ENCODE assay signal across 9 mouse cellular contexts in genomic region chr9:48711296-48711781, GRCm38 (mm10).
DNase-seq lines count a peak whose midpoint lies in the region; ATAC-seq and TF ChIP-seq lines count a peak whose summit lies in the region.
"Had no signal": no experiment of that assay in that cellular context is flagged by ENCODE, and none has a peak within 500 bp of the region (broad histone marks: within the 10 kb centered on the region; RNA-seq: fewer than 3 reads in every experiment).

No protein-coding gene starts in this region.

- no peak overlapping the region for H3K9ac ChIP-seq in kidney, embryonic 16.5 days (replicated peaks; ENCODE audit: low read length)
- H3K9ac ChIP-seq in embryonic facial prominence, embryonic 14.5 days (ENCODE audit: low read depth, low read length), result no peak overlapping the region
- H3K9ac ChIP-seq in midbrain, postnatal 0 days (replicated peaks; ENCODE audit: low read length, poor library complexity, severe bottlenecking), result no peak overlapping the region
- H3K9ac ChIP-seq: neural tube, embryonic 12.5 days; stomach, embryonic 15.5 days had no signal

- no peak overlapping the region for H3K4me3 ChIP-seq in kidney, embryonic 16.5 days (ENCODE audit: low read length)
- no peak overlapping the region for H3K4me3 ChIP-seq in embryonic facial prominence, embryonic 14.5 days (ENCODE audit: low read depth, low read length)
- H3K4me3 ChIP-seq in midbrain, postnatal 0 days (ENCODE audit: low read depth, low read length), result no peak overlapping the region
- H3K4me3 ChIP-seq: neural tube, embryonic 12.5 days; stomach, embryonic 15.5 days had no signal

- peaks cover 27% of the 10 kb centered on the region for H3K4me1 ChIP-seq in kidney, embryonic 16.5 days (ENCODE audit: insufficient read depth, low read length)
- H3K4me1 ChIP-seq in embryonic facial prominence, embryonic 14.5 days (ENCODE audit: control insufficient read depth, insufficient read depth, low read length), result peaks cover 9% of the 10 kb centered on the region; the same call in 1 of the 2 replicates
- H3K4me1 ChIP-seq in midbrain, postnatal 0 days (ENCODE audit: insufficient read depth, low read length), result no peaks in the 10 kb centered on the region

- WGBS in kidney, embryonic 16.5 days, result 20% methylated on average over 9 of the region's 9 CpGs
- 31% methylated on average over 9 of the region's 9 CpGs for WGBS in embryonic facial prominence, embryonic 14.5 days
- 33% methylated on average over 9 of the region's 9 CpGs for WGBS in midbrain, postnatal 0 days

- ATAC-seq in kidney, embryonic 16.5 days (ENCODE audit: low FRiP score, low TSS enrichment), result no peak
- no peak for ATAC-seq in embryonic facial prominence, embryonic 14.5 days (ENCODE audit: low read depth)
- ATAC-seq in midbrain, postnatal 0 days (ENCODE audit: low FRiP score), result no peak

- no peaks in the 10 kb centered on the region for H3K36me3 ChIP-seq in kidney, embryonic 16.5 days (ENCODE audit: insufficient read depth, low read length)
- H3K36me3 ChIP-seq in embryonic facial prominence, embryonic 14.5 days (ENCODE audit: control insufficient read depth, insufficient read depth, low read length), result no peaks in the 10 kb centered on the region
- no peaks in the 10 kb centered on the region for H3K36me3 ChIP-seq in midbrain, postnatal 0 days (ENCODE audit: insufficient read depth, low read length)
- H3K36me3 ChIP-seq: neural tube, embryonic 12.5 days; stomach, embryonic 15.5 days had no signal

- peaks cover 3% of the 10 kb centered on the region; the same call in 1 of the 2 replicates for H3K27me3 ChIP-seq in kidney, embryonic 16.5 days (ENCODE audit: insufficient read depth, low read length)
- no peaks in the 10 kb centered on the region; the same call in 1 of the 2 replicates for H3K27me3 ChIP-seq in embryonic facial prominence, embryonic 14.5 days (replicated peaks; ENCODE audit: control insufficient read depth, insufficient read depth, low read length)
- H3K27me3 ChIP-seq in midbrain, postnatal 0 days (ENCODE audit: insufficient read depth, low read length), result no peaks in the 10 kb centered on the region
- H3K27me3 ChIP-seq: neural tube, embryonic 12.5 days; stomach, embryonic 15.5 days had no signal

- H3K4me2 ChIP-seq in kidney, embryonic 16.5 days (replicated peaks; ENCODE audit: low read depth, low read length), result peak overlapping the region; percentile 26; the same call in 1 of the 2 replicates
- no peak overlapping the region for H3K4me2 ChIP-seq in embryonic facial prominence, embryonic 14.5 days (ENCODE audit: low read depth, low read length)
- no peak overlapping the region for H3K4me2 ChIP-seq in midbrain, postnatal 0 days (ENCODE audit: low read depth, low read length, poor library complexity, severe bottlenecking)
- H3K4me2 ChIP-seq: neural tube, embryonic 12.5 days; stomach, embryonic 15.5 days had no signal

- no peak for DNase-seq in kidney, postnatal 10 days
- peak; percentile 17 for DNase-seq in embryonic facial prominence, embryonic 14.5 days (ENCODE audit: low spot score)
- DNase-seq in gastrocnemius, postnatal 14 days, result peak; percentile 48
- peak; percentile 34 for DNase-seq in midbrain, postnatal 0 days (ENCODE audit: low spot score)
- no peak for DNase-seq in right cerebral cortex, postnatal 36 days (ENCODE audit: low spot score in 2 of 2)
- no peak for DNase-seq in frontal cortex, postnatal 10 days (ENCODE audit: low spot score in 2 of 2)

- H3K27ac ChIP-seq in kidney, embryonic 16.5 days (ENCODE audit: low read length), result no peak overlapping the region
- H3K27ac ChIP-seq in embryonic facial prominence, embryonic 14.5 days (replicated peaks; ENCODE audit: low read depth, low read length), result no peak overlapping the region
- no peak overlapping the region for H3K27ac ChIP-seq in midbrain, postnatal 0 days (ENCODE audit: low read depth, low read length)
- H3K27ac ChIP-seq: neural tube, embryonic 12.5 days; stomach, embryonic 15.5 days had no signal

- TF ChIP-seq CTCF in midbrain, postnatal 0 days (IDR thresholded peaks at IDR 0.05), result no peak

- intact Hi-C loops in gastrocnemius, postnatal 14 days (cut with DNase I; ENCODE audit: low total_unique reads), result no loop called here

- H3K9me3 ChIP-seq in kidney, embryonic 16.5 days (ENCODE audit: low read length), result no peaks in the 10 kb centered on the region
- H3K9me3 ChIP-seq in embryonic facial prominence, embryonic 14.5 days (ENCODE audit: control insufficient read depth, low read length), result no peaks in the 10 kb centered on the region
- H3K9me3 ChIP-seq in midbrain, postnatal 0 days (ENCODE audit: low read length), result no peaks in the 10 kb centered on the region
- H3K9me3 ChIP-seq: neural tube, embryonic 12.5 days; stomach, embryonic 15.5 days had no signal

Comparison
In these comparisons a context has a peak if more than half of its experiments do, and no peak if none do; other contexts are left out.
1. DNase-seq: peak in embryonic facial prominence, embryonic 14.5 days (single experiment), gastrocnemius, postnatal 14 days (single experiment) and midbrain, postnatal 0 days (single experiment); none in kidney, postnatal 10 days (single experiment), right cerebral cortex, postnatal 36 days (0 of 2) and frontal cortex, postnatal 10 days (0 of 2).